Mouse (Mus musculus) monocyte, adult 59 days (primary cell): ENCODE data around the gene Gm6899. TPM values are rescaled to one million over a fixed set of nuclear protein-coding genes. Genes with fewer than 3 reads are reported as not detected.

Experiments used
- total RNA-seq, 2 experiments: library from RNA; stranded (reverse); gene quantifications; one replicate each; pipeline ENCODE4 v1.2.4; 2023

The Gm6899 gene
- not detected for total RNA-seq

DNA sequence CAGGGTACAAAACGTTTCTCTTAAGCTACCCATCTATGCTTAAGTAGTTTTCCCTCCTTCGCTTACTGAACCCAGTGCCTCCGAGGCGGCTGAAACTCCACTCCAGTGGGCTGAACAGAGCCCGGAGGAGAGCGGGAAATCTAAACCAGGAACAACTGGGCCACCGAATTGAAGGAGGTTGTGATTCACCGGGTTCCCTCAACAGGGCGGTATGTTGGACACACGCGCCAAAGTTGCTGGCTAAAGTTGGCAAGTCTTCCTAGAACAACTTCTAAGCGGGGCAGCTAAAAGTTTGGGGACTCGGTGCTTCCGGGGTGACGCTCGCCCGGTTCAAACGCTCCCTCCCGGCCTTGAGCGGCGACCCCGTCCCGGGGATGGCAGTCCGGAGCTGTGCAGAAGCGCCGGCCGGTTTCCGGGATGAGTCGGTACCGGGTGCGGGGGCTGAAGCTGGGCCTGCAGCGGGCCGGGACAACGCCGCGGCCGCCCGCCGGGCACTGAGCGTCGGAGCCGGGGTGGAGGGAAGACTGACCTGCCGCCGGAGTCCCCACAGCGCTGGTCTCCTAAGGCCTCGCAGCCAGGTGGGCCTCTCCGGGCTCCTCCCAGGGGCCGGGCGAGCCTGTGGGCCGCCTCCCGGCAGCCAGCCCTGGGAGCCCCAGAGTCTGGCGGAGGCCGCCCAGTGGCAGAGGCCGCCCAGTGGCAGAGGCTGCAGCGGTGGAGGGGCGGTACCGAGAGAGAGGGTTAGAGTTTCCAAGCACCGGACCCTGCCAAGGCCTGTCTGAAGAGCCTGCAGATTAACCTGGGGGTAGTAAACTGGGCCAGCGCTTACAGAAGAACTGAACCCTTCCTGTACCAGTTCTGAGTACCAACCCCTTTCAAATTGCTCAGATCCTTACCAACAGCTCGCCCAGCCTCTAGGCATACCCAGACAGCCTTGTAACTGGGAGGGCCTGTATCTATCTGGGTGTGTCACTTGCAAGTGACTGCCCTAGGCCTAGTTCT, at the start of gene Gm6899, which contains the start of gene Vrk2:
Gene Gm6899, plus strand, starts transcription at position 181 of the 999 bp plus-strand sequence.
Gene Vrk2, minus strand, starts transcription at position 939 of the 999 bp plus-strand sequence.

Other genes starting within 250 kb of the Gm6899 start
- 10 to 100 TPM; 14.5 to 17.0 TPM for gene Fancl, start 207.1 kb upstream of the Gm6899 start, total RNA-seq
- 10 to 100 TPM; 62.2 to 86.4 TPM for gene Vrk2, start 758 bp downstream of the Gm6899 start, total RNA-seq